Mouse (Mus musculus): ENCODE data around the gene Zfp52. TPM values are rescaled to one million over a fixed set of nuclear protein-coding genes. Genes with fewer than 3 reads are reported as not detected.

Gene Zfp52
- 1.7 and 2.5 TPM in 2 replicates for polyA plus RNA-seq (2014; fragmentation: Nextera tagmentation; extraction: Ambion mirVana)

GRCm38 (mm10) chr17:21535096-21536001 is at the start of gene Zfp52:
TSS of gene Zfp52 (plus strand) at chr17:21535539.
- Histone ChIP-seq H3K9me3 (ENCODE audit: control insufficient read depth, low read length) (no peaks in the 10 kb centered on the region), H3K4me3 (ENCODE audit: low read depth, low read length) (peak within 1 kb of the TSS; percentile 59), H3K4me1 (replicated peaks; ENCODE audit: control insufficient read depth, insufficient read depth, low read length) (peaks cover 8% of the 10 kb centered on the region; the same call in 1 of the 2 replicates), H3K27me3 (replicated peaks; ENCODE audit: control insufficient read depth, insufficient read depth, low read length) (no peaks in the 10 kb centered on the region), H3K4me2 (peak within 1 kb of the TSS; percentile 70), H3K36me3 (ENCODE audit: control insufficient read depth, insufficient read depth, low read length) (no peaks in the 10 kb centered on the region), H3K27ac (ENCODE audit: low read depth, low read length) (no peak within 1 kb of the TSS), H3K9ac (ENCODE audit: low read depth, low read length) (peak within 1 kb of the TSS; percentile 55)
- peak; percentile 67 for DNase-seq (ENCODE audit: low spot score)
- ATAC-seq (replicated peaks; ENCODE audit: low FRiP score), result peak; percentile 78
- WGBS, result 5% methylated on average over 21 of the region's 21 CpGs

- Histone ChIP-seq H3K27me3 (replicated peaks; ENCODE audit: control insufficient read depth, insufficient read depth, low read length) (no peaks in the 10 kb centered on the region), H3K9me3 (ENCODE audit: control insufficient read depth, low read length) (no peaks in the 10 kb centered on the region), H3K27ac (ENCODE audit: low read depth, low read length) (peak within 1 kb of the TSS; percentile 81), H3K36me3 (ENCODE audit: control insufficient read depth, insufficient read depth, low read length) (no peaks in the 10 kb centered on the region), H3K4me1 (replicated peaks; ENCODE audit: control insufficient read depth, insufficient read depth, low read length) (peaks cover 6% of the 10 kb centered on the region; the same call in 1 of the 2 replicates), H3K4me2 (peak within 1 kb of the TSS; percentile 71), H3K9ac (ENCODE audit: low read depth, low read length) (peak within 1 kb of the TSS; percentile 79), H3K4me3 (ENCODE audit: low read depth, low read length) (peak within 1 kb of the TSS; percentile 88)
- peak; percentile 76 for DNase-seq (ENCODE audit: low spot score)
- under 1% methylated on average over 34 of the region's 34 CpGs for WGBS
- peak; percentile 100 for ATAC-seq (replicated peaks; ENCODE audit: low FRiP score)
These were observed 46.4 kb upstream of the Zfp52 start, which contains the start of gene Zfp53 for GRCm38 (mm10) chr17:21488760-21489499. TSS of gene Zfp53 (plus strand) at chr17:21488998.

- H3K4me2 ChIP-seq, result peak overlapping the region; percentile 71
- H3K27me3 ChIP-seq (replicated peaks; ENCODE audit: control insufficient read depth, insufficient read depth, low read length), result no peaks in the 10 kb centered on the region
- ATAC-seq (replicated peaks; ENCODE audit: low FRiP score), result no peak
- DNase-seq (ENCODE audit: low spot score), result no peak
- H3K9me3 ChIP-seq (ENCODE audit: control insufficient read depth, low read length), result no peaks in the 10 kb centered on the region
- peak overlapping the region; percentile 88 for H3K4me3 ChIP-seq (ENCODE audit: low read depth, low read length)
- H3K4me1 ChIP-seq (replicated peaks; ENCODE audit: control insufficient read depth, insufficient read depth, low read length), result peaks cover 6% of the 10 kb centered on the region; the same call in 1 of the 2 replicates
- no peak overlapping the region; the same call in 1 of the 2 replicates for H3K27ac ChIP-seq (ENCODE audit: low read depth, low read length)
- H3K36me3 ChIP-seq (ENCODE audit: control insufficient read depth, insufficient read depth, low read length), result no peaks in the 10 kb centered on the region
- peak overlapping the region; percentile 79 for H3K9ac ChIP-seq (ENCODE audit: low read depth, low read length)
- 8% methylated on average over 8 of the region's 8 CpGs for WGBS
These were observed 45.8 kb upstream of the Zfp52 start for GRCm38 (mm10) chr17:21489500-21490001.

GRCm38 (mm10) chr17:21501365-21501764 is 34.0 kb upstream of the Zfp52 start:
- Histone ChIP-seq H3K36me3 (ENCODE audit: control insufficient read depth, insufficient read depth, low read length) (peaks cover 3% of the 10 kb centered on the region; the same call in 1 of the 2 replicates), H3K27ac (ENCODE audit: low read depth, low read length) (no peak overlapping the region), H3K9me3 (ENCODE audit: control insufficient read depth, low read length) (no peaks in the 10 kb centered on the region), H3K4me2 (no peak overlapping the region), H3K4me3 (ENCODE audit: low read depth, low read length) (no peak overlapping the region), H3K9ac (ENCODE audit: low read depth, low read length) (no peak overlapping the region), H3K27me3 (replicated peaks; ENCODE audit: control insufficient read depth, insufficient read depth, low read length) (no peaks in the 10 kb centered on the region), H3K4me1 (replicated peaks; ENCODE audit: control insufficient read depth, insufficient read depth, low read length) (no peaks in the 10 kb centered on the region)
- ATAC-seq (replicated peaks; ENCODE audit: low FRiP score), result no peak
- no peak for DNase-seq (ENCODE audit: low spot score)
- WGBS, result 52% methylated on average over 1 of the region's 1 CpGs

GRCm38 (mm10) chr17:21504524-21504923 is 30.8 kb upstream of the Zfp52 start:
- DNase-seq (ENCODE audit: low spot score), result no peak
- no peak overlapping the region for H3K9ac ChIP-seq (ENCODE audit: low read depth, low read length)
- no peak overlapping the region for H3K4me2 ChIP-seq
- ATAC-seq (replicated peaks; ENCODE audit: low FRiP score), result no peak
- no peak overlapping the region for H3K4me3 ChIP-seq (ENCODE audit: low read depth, low read length)
- H3K4me1 ChIP-seq (replicated peaks; ENCODE audit: control insufficient read depth, insufficient read depth, low read length), result no peaks in the 10 kb centered on the region
- WGBS, result 88% methylated on average over 1 of the region's 1 CpGs
- peaks cover 8% of the 10 kb centered on the region; the same call in 1 of the 2 replicates for H3K36me3 ChIP-seq (ENCODE audit: control insufficient read depth, insufficient read depth, low read length)
- H3K9me3 ChIP-seq (ENCODE audit: control insufficient read depth, low read length), result no peaks in the 10 kb centered on the region
- no peak overlapping the region for H3K27ac ChIP-seq (ENCODE audit: low read depth, low read length)
- H3K27me3 ChIP-seq (replicated peaks; ENCODE audit: control insufficient read depth, insufficient read depth, low read length), result no peaks in the 10 kb centered on the region

- WGBS, result 96% methylated on average over 3 of the region's 3 CpGs
- H3K27ac ChIP-seq (ENCODE audit: low read depth, low read length), result no peak overlapping the region
- H3K4me3 ChIP-seq (ENCODE audit: low read depth, low read length), result no peak overlapping the region
- H3K9ac ChIP-seq (ENCODE audit: low read depth, low read length), result no peak overlapping the region
- peaks cover 8% of the 10 kb centered on the region; the same call in 1 of the 2 replicates for H3K36me3 ChIP-seq (ENCODE audit: control insufficient read depth, insufficient read depth, low read length)
- H3K4me1 ChIP-seq (replicated peaks; ENCODE audit: control insufficient read depth, insufficient read depth, low read length), result no peaks in the 10 kb centered on the region
- DNase-seq (ENCODE audit: low spot score), result no peak
- H3K4me2 ChIP-seq, result no peak overlapping the region
- no peaks in the 10 kb centered on the region for H3K27me3 ChIP-seq (replicated peaks; ENCODE audit: control insufficient read depth, insufficient read depth, low read length)
- H3K9me3 ChIP-seq (ENCODE audit: control insufficient read depth, low read length), result no peaks in the 10 kb centered on the region
- ATAC-seq (replicated peaks; ENCODE audit: low FRiP score), result no peak
These were observed 29.1 kb upstream of the Zfp52 start for GRCm38 (mm10) chr17:21506258-21506657.

GRCm38 (mm10) chr17:21509756-21510155 is 25.6 kb upstream of the Zfp52 start:
- Histone ChIP-seq H3K27me3 (replicated peaks; ENCODE audit: control insufficient read depth, insufficient read depth, low read length) (no peaks in the 10 kb centered on the region), H3K4me2 (no peak overlapping the region), H3K9me3 (ENCODE audit: control insufficient read depth, low read length) (no peaks in the 10 kb centered on the region), H3K9ac (ENCODE audit: low read depth, low read length) (no peak overlapping the region), H3K4me1 (replicated peaks; ENCODE audit: control insufficient read depth, insufficient read depth, low read length) (no peaks in the 10 kb centered on the region), H3K27ac (ENCODE audit: low read depth, low read length) (no peak overlapping the region), H3K36me3 (ENCODE audit: control insufficient read depth, insufficient read depth, low read length) (peaks cover 8% of the 10 kb centered on the region; the same call in 1 of the 2 replicates), H3K4me3 (ENCODE audit: low read depth, low read length) (no peak overlapping the region)
- DNase-seq (ENCODE audit: low spot score) (no peak), ATAC-seq (replicated peaks; ENCODE audit: low FRiP score) (no peak)

GRCm38 (mm10) chr17:21515403-21516105 is 19.8 kb upstream of the Zfp52 start:
- DNase-seq (ENCODE audit: low spot score) (no peak), ATAC-seq (replicated peaks; ENCODE audit: low FRiP score) (peak; percentile 64)
- Histone ChIP-seq H3K9ac (ENCODE audit: low read depth, low read length) (0 out of 2 replicates have a peak overlapping the region, but pooled peaks have one; percentile 20), H3K27me3 (replicated peaks; ENCODE audit: control insufficient read depth, insufficient read depth, low read length) (no peaks in the 10 kb centered on the region), H3K27ac (ENCODE audit: low read depth, low read length) (no peak overlapping the region), H3K36me3 (ENCODE audit: control insufficient read depth, insufficient read depth, low read length) (no peaks in the 10 kb centered on the region), H3K9me3 (ENCODE audit: control insufficient read depth, low read length) (no peaks in the 10 kb centered on the region), H3K4me2 (peak overlapping the region; percentile 75), H3K4me1 (replicated peaks; ENCODE audit: control insufficient read depth, insufficient read depth, low read length) (no peaks in the 10 kb centered on the region), H3K4me3 (ENCODE audit: low read depth, low read length) (peak overlapping the region; percentile 65)
- WGBS, result under 1% methylated on average over 8 of the region's 8 CpGs
